Mouse (Mus musculus): ENCODE data around the gene Ndufv1. TPM values are rescaled to one million over a fixed set of nuclear protein-coding genes. Genes with fewer than 3 reads are reported as not detected.

Gene Ndufv1
- polyA plus RNA-seq, 1 experiment from 2014 or later, result 217 TPM

DNA sequence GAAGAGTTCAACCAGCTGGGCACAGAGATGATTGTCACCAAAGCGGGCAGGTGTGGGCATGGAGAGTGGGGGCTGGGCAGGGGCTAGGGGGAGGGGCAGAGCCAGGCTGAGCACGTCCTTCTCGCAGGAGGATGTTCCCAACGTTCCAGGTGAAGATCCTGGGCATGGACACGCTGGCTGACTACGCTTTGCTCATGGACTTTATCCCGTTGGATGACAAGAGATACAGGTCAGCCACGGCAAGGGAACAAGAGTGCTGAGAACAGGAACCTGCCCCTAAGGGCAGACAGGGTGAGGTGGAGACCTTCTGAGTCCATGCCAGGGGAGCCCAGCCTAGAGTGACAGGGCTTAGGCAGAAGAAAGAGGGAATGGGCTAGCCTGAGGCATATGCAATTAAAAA is 15.9 kb downstream of the Ndufv1 start:
- no peak for DNase-seq (ENCODE audit: low spot score)
- H3K4me3 ChIP-seq, result no peak overlapping the region
- 81% methylated on average over 8 of the region's 8 CpGs for WGBS

DNA sequence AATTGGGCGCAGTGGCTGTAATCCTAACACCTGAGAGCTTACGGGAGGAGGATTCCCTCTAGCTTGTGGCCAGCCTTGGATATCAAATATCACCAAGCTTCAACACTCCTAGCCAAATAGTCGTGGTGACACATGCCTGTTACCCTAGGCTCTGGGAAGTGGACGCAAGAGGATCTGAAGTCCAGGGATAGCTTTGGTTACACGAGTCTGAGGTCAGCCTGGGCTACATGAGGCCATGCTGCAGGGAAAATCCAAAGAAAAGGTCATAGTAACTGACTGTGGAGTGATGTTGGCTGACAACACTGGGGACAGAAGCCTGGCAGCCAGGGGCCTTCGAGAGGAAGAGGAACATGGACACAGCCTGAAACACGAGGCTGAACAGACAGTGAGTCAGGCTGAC is 16.5 kb downstream of the Ndufv1 start:
- Histone ChIP-seq H3K4me3 (no peak overlapping the region), H3K36me3 (replicated peaks) (no peaks in the 10 kb centered on the region), H3K4me1 (peaks cover 55% of the 10 kb centered on the region), H3K27me3 (replicated peaks; ENCODE audit: low read depth, poor library complexity, severe bottlenecking) (peaks cover 13% of the 10 kb centered on the region; the same call in 1 of the 2 replicates), H3K27ac (replicated peaks) (no peak overlapping the region), H3K9me3 (no peaks in the 10 kb centered on the region)
- DNase-seq (ENCODE audit: low spot score), result no peak
- WGBS, result 65% methylated on average over 7 of the region's 7 CpGs

More for the DNA sequence above, 15.9 kb downstream of the Ndufv1 start:
- peaks cover 61% of the 10 kb centered on the region for H3K4me1 ChIP-seq
- no peak overlapping the region for H3K27ac ChIP-seq (replicated peaks)
- no peaks in the 10 kb centered on the region for H3K9me3 ChIP-seq
- no peaks in the 10 kb centered on the region for H3K36me3 ChIP-seq (replicated peaks)
- H3K27me3 ChIP-seq (replicated peaks; ENCODE audit: low read depth, poor library complexity, severe bottlenecking), result peaks cover 13% of the 10 kb centered on the region; the same call in 1 of the 2 replicates

DNA sequence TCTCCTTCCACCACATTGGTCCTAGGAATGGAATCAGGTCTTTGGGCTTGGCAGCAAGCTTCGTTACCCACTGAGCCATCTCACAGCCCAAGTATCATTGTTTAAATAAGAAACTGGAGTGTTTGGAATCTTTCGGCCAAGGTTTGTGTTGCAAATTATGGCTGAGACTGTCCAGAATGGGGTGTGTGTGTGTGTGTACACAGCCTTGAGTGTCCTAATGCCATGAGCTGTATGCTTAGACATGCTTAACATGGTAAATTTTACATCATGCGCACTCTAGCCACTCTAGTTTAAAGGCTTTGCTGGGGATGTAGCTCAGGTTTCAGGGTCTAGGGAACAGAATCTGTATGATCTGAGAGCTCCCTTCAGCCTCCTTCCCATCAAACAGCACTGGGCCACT is 17.1 kb downstream of the Ndufv1 start:
- Histone ChIP-seq H3K27ac (replicated peaks) (no peak overlapping the region), H3K4me1 (peaks cover 51% of the 10 kb centered on the region), H3K27me3 (replicated peaks; ENCODE audit: low read depth, poor library complexity, severe bottlenecking) (peaks cover 13% of the 10 kb centered on the region; the same call in 1 of the 2 replicates), H3K36me3 (replicated peaks) (no peaks in the 10 kb centered on the region), H3K4me3 (no peak overlapping the region), H3K9me3 (no peaks in the 10 kb centered on the region)
- no peak for DNase-seq (ENCODE audit: low spot score)
- 87% methylated on average over 3 of the region's 3 CpGs for WGBS

DNA sequence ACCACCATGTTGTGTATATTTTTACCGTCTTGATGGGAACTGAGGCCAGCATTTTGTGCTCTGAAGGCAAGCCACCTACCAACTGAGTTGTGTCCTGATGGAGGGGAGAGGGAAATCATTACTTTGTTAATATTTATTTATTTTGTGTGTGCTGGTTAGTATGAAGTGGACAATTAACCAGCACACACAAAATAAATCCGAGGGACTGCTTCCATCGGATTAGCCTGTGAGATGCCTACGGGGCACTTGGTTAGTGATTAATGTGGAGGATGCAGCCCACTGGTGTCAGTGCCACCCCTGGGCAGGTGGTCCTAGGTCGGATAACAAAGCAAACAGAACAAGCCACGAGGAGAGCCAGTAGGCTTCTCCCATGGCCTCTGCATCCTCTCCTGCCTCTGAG is 17.7 kb downstream of the Ndufv1 start:
- Histone ChIP-seq H3K27ac (replicated peaks) (no peak overlapping the region; the same call in 1 of the 2 replicates), H3K9me3 (no peaks in the 10 kb centered on the region), H3K4me1 (peaks cover 51% of the 10 kb centered on the region), H3K36me3 (replicated peaks) (no peaks in the 10 kb centered on the region), H3K27me3 (replicated peaks; ENCODE audit: low read depth, poor library complexity, severe bottlenecking) (peaks cover 13% of the 10 kb centered on the region; the same call in 1 of the 2 replicates), H3K4me3 (no peak overlapping the region)
- DNase-seq (ENCODE audit: low spot score), result no peak
- WGBS, result 65% methylated on average over 6 of the region's 6 CpGs

DNA sequence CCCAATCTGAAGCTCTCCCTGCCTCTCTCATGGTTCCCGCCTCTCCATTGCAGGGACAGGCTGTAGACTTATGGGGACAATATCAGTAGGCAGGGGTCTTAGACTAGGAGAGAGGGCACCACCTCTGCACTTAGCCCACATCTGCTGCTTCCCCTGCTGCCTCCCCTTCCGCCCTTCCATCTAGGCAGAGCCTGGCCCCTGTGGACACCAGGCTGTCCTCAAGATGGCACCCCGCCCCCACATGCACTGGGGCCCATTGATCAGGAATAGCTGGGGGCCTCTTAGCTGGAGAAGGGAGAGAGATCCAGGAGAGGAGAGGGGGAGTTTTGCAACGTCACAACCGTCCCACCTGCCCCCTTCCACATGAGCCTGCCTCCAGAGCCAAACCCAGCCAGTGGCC is 20.2 kb downstream of the Ndufv1 start, which contains the start of gene Tbx10:
TSS of gene Tbx10 (plus strand) at position 337 of the 400 bp plus-strand sequence.
- H3K27me3 ChIP-seq (replicated peaks; ENCODE audit: low read depth, poor library complexity, severe bottlenecking), result no peaks in the 10 kb centered on the region
- H3K9me3 ChIP-seq, result peaks cover 6% of the 10 kb centered on the region; the same call in 1 of the 2 replicates
- WGBS, result 50% methylated on average over 5 of the region's 5 CpGs
- H3K4me3 ChIP-seq, result no peak within 1 kb of the TSS
- DNase-seq (ENCODE audit: low spot score), result no peak
- peaks cover 36% of the 10 kb centered on the region for H3K4me1 ChIP-seq
- H3K27ac ChIP-seq (replicated peaks), result 0 out of 2 replicates have a peak within 1 kb of the TSS, but pooled peaks have one; percentile 19
- no peaks in the 10 kb centered on the region for H3K36me3 ChIP-seq (replicated peaks)

DNA sequence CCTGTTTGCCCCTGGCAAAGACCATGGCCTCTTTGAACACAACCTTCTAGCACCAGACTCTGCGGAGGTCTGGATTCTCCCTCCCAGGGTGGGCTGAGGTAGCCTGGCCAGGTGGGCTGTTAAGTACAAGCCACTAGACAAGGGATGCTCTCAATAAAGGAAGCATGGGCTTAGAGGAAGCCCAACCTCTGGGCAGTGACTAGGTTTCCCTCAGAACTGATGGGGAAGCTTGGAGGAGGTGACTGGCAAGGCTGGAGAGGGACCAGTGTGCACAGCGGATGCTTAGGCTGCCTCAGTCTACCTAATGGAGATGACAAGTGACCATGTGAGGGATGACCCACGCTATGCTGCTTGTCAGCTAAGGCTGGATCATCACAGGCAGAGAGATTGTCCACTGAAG is 20.6 kb downstream of the Ndufv1 start:
- Histone ChIP-seq H3K27ac (replicated peaks) (0 out of 2 replicates have a peak overlapping the region, but pooled peaks have one; percentile 4), H3K9me3 (peaks cover 6% of the 10 kb centered on the region; the same call in 1 of the 2 replicates), H3K4me3 (no peak overlapping the region), H3K4me1 (peaks cover 33% of the 10 kb centered on the region), H3K27me3 (replicated peaks; ENCODE audit: low read depth, poor library complexity, severe bottlenecking) (no peaks in the 10 kb centered on the region), H3K36me3 (replicated peaks) (no peaks in the 10 kb centered on the region)
- no peak for DNase-seq (ENCODE audit: low spot score)
- 83% methylated on average over 3 of the region's 3 CpGs for WGBS

DNA sequence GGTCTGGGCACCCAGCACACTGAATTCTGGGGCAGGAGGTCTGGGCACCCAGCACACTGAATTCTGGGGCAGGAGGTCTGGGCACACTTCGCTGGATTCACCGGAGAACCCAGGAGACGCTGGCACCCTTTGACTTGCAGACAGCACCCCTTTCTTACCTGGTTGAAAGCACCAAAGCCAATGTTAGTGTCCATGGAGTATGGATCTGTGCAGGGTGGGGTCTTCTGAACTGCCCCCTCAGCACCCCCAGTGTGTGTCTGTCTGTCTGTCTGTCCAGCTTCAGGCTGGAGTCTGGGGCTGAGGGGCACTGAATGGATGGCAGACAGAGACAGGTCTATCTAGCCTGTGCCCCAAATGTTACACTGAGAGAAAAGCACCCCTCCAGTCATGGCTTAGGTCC is 21.0 kb downstream of the Ndufv1 start:
- DNase-seq (ENCODE audit: low spot score), result no peak
- Histone ChIP-seq H3K4me1 (peaks cover 35% of the 10 kb centered on the region), H3K36me3 (replicated peaks) (no peaks in the 10 kb centered on the region), H3K27ac (replicated peaks) (0 out of 2 replicates have a peak overlapping the region, but pooled peaks have one; percentile 4), H3K27me3 (replicated peaks; ENCODE audit: low read depth, poor library complexity, severe bottlenecking) (no peaks in the 10 kb centered on the region), H3K4me3 (no peak overlapping the region), H3K9me3 (peaks cover 6% of the 10 kb centered on the region; the same call in 1 of the 2 replicates)
- WGBS, result 95% methylated on average over 3 of the region's 3 CpGs

DNA sequence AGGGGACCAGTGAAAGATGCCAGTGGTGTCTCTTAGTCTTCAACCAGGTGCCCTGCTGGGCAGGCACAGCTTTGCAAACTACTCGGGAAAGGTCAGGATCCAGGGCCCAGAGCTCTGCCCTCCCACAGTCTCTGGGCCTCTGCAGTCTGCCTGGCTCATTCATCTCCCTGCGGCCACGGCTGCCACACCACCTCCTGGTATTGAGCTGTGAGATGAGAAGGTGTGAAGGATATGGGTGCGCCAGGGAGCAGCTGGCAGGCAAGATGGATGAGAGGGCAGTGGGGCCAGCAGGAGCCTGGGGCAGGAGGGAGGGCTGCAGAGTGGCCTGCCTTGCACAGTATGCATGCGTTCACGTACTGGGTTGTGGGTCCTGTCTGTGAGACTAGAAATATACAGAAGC is 21.8 kb downstream of the Ndufv1 start:
- peaks cover 6% of the 10 kb centered on the region; the same call in 1 of the 2 replicates for H3K9me3 ChIP-seq
- no peaks in the 10 kb centered on the region for H3K27me3 ChIP-seq (replicated peaks; ENCODE audit: low read depth, poor library complexity, severe bottlenecking)
- peaks cover 35% of the 10 kb centered on the region for H3K4me1 ChIP-seq
- WGBS, result 69% methylated on average over 6 of the region's 6 CpGs
- no peaks in the 10 kb centered on the region for H3K36me3 ChIP-seq (replicated peaks)
- H3K4me3 ChIP-seq, result no peak overlapping the region
- H3K27ac ChIP-seq (replicated peaks), result no peak overlapping the region; the same call in 1 of the 2 replicates
- DNase-seq (ENCODE audit: low spot score), result no peak

DNA sequence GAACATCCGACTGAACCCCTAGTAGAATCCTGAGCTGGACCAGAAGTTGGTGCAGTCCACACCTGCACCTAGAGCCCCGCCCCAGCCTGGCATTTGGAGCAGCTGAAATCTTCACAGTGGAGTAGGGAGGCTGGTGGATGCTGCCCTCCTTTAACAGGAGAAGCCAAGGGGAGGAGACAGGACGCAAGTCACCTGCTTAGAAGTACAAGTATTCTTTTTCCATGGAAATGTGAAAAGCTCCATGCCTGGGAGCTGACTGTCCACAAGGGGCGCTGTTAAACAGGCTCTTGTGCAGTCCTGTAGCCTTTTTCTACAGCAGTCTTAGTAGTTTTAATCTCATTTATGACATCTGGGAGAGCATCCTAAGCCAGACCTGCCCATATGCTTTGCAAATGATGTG is 23.9 kb downstream of the Ndufv1 start:
- no peak for DNase-seq (ENCODE audit: low spot score)
- 84% methylated on average over 4 of the region's 4 CpGs for WGBS
- H3K27me3 ChIP-seq (replicated peaks; ENCODE audit: low read depth, poor library complexity, severe bottlenecking), result no peaks in the 10 kb centered on the region
- no peaks in the 10 kb centered on the region for H3K36me3 ChIP-seq (replicated peaks)
- H3K9me3 ChIP-seq, result peaks cover 6% of the 10 kb centered on the region; the same call in 1 of the 2 replicates
- peaks cover 47% of the 10 kb centered on the region for H3K4me1 ChIP-seq
- H3K27ac ChIP-seq (replicated peaks), result no peak overlapping the region
- H3K4me3 ChIP-seq, result no peak overlapping the region

DNA sequence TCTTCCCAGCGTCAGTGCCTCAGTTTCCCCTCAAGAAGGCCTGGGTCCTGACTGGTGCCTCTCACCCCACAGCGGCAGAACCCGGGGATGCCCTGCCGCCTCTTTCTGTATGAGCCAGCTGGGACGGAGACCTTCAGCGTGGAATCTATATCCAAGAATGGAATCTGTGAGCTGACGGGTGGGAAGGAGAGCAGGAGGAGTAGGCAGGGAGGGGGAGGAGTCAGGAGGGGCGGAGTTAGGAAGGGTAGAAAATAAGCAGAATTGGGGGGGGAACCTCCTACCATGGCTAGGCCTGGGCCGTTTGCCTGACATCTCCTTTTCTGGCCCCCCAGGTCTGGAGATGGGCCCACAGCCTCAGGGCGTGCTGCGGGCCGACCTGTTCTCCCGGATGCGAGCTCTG is 24.5 kb downstream of the Ndufv1 start:
- Histone ChIP-seq H3K4me1 (peaks cover 54% of the 10 kb centered on the region), H3K27ac (replicated peaks) (no peak overlapping the region), H3K4me3 (no peak overlapping the region), H3K27me3 (replicated peaks; ENCODE audit: low read depth, poor library complexity, severe bottlenecking) (no peaks in the 10 kb centered on the region), H3K9me3 (peaks cover 6% of the 10 kb centered on the region; the same call in 1 of the 2 replicates), H3K36me3 (replicated peaks) (no peaks in the 10 kb centered on the region)
- WGBS, result 88% methylated on average over 14 of the region's 14 CpGs
- DNase-seq (ENCODE audit: low spot score), result no peak

DNA sequence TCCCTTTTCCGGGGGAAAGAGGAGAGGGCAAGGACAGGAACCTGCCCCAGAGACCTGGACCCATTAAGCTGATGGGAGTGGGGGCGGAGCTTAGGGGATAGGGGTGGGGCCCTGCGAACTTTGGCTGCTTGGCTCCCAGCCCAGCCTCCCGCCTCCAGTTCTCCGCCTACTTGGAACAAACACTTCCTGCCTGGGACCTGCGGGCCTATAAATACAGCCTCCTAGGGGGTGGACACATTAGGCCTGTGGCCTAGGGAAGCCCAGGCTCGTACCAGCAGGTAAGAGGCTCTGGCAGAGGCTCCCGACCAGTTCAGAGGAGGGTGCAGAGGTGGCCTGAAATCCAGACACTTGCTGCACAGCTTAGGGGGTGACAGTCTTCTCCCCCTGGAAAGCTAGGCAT is 26.3 kb downstream of the Ndufv1 start, which contains the start of gene Acy3:
TSS of gene Acy3 (plus strand) at position 237 of the 400 bp plus-strand sequence.
- DNase-seq (ENCODE audit: low spot score), result peak; percentile 60
- Histone ChIP-seq H3K4me1 (peaks cover 53% of the 10 kb centered on the region), H3K27me3 (replicated peaks; ENCODE audit: low read depth, poor library complexity, severe bottlenecking) (no peaks in the 10 kb centered on the region), H3K36me3 (replicated peaks) (no peaks in the 10 kb centered on the region), H3K4me3 (peak within 1 kb of the TSS; percentile 12; the same call in 1 of the 2 replicates), H3K27ac (replicated peaks) (peak within 1 kb of the TSS; percentile 74), H3K9me3 (peaks cover 6% of the 10 kb centered on the region; the same call in 1 of the 2 replicates)
- WGBS, result 21% methylated on average over 8 of the region's 8 CpGs

DNA sequence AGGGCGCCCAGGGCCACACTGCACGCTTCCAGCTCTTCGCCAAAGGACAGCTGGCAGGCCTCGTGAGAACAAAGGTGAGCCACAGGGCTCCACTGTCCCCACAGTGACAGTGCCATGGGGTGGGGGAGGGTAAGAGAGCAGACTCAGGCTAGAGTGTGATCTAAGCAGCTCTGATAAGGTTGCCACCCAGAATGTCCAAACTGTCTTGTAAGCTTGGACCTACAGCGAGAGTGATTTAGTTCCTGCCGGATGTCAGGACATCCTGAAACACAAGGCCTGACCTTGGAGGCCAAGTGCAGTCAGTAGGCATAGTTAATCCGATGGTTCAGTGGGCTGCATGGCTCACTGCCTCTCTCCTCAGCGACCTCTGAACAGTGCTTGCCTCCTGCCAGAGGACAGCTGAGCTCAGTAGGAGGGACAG is 27.3 kb downstream of the Ndufv1 start:
- H3K9me3 ChIP-seq, result peaks cover 6% of the 10 kb centered on the region; the same call in 1 of the 2 replicates
- H3K27me3 ChIP-seq (replicated peaks; ENCODE audit: low read depth, poor library complexity, severe bottlenecking), result no peaks in the 10 kb centered on the region; the same call in 1 of the 2 replicates
- peaks cover 50% of the 10 kb centered on the region for H3K4me1 ChIP-seq
- peak overlapping the region; percentile 74 for H3K27ac ChIP-seq (replicated peaks)
- WGBS, result 34% methylated on average over 8 of the region's 8 CpGs
- no peak overlapping the region for H3K4me3 ChIP-seq
- no peaks in the 10 kb centered on the region for H3K36me3 ChIP-seq (replicated peaks)
- peak; percentile 33 for DNase-seq (ENCODE audit: low spot score)
